Mouse (Mus musculus): Measurements from ENCODE around the gene Arhgef7.

DNA sequence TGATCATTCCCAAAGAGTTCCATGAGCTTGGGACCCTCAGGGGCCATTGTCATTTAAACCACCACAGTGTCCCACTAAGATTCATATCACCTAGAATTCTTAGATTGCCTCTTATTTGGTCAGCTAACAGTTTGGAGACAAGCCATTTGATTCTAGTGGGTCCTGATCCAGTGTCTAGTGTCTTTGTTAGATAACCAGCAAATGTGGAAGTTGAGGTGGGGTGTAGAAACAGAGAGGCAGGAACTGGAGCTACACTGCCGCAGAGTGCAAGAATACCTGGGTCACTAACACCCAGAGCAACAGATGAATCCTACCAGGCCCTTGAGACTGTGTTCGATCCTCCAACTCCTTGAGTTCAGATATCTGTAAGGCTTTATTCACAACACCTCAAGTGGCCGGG, 31.3 kb upstream of the Arhgef7 start:
- TF ChIP-seq POLR2A (IDR thresholded peaks at IDR 0.05; ENCODE audit: insufficient read depth, low read depth, low read length) (no peak), CTCF (IDR thresholded peaks at IDR 0.05; ENCODE audit: insufficient read depth, low read depth, low read length) (no peak)

All from olfactory bulb, adult 2 months (tissue).